Mouse (Mus musculus) heart, postnatal 0 days (tissue): Measurements from ENCODE around the gene Baiap2l2.

ENCODE experiments used
- CTCF ChIP-seq: IDR thresholded peaks from 2 replicates; pipeline ENCODE4 v1.5.1; 2016; ENCODE audit warnings: antibody characterized with exemption, control low read depth, low read depth
- EP300 ChIP-seq: IDR thresholded peaks from 2 replicates; pipeline ENCODE4 v1.6.1; 2016; ENCODE audit warnings: antibody characterized with exemption, low read depth

DNA sequence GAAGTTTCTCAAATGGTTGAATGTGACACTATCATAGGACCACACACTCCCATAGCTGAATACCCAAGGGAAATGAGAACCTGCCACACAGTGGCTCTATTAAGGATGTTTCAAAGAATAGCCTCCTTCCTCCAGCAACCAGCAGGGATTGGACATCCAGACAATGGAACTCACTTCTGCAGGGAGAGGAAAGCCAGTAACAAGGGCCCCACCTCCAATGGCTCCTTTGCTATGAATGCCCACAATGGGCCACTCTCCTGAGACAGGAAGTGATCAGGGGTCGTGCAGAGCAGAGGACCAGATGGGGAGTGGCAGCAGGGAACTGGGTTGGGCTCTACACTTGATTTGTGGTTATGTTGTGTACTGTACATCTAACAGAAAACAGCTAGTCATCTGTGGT lies 16.8 kb downstream of the Baiap2l2 start:
- no peak for TF ChIP-seq CTCF
- no peak for TF ChIP-seq EP300
